In genomic region chrX:152336546-152337332, GRCm38 (mm10) we compare ENCODE assay signal across 8 mouse cellular contexts. TPM values are rescaled to one million over a fixed set of nuclear protein-coding genes. Genes with fewer than 3 reads are reported as not detected.
A peak's percentile ranks its signal among the peaks of the same experiment; 100 is the strongest.
DNase-seq lines count a peak whose midpoint lies in the region; ATAC-seq lines count a peak whose summit lies in the region.

No protein-coding gene starts in this region.

- ATAC-seq in inflammation-experienced regulatory T-cells, adult 6 months = peak; percentile 96

- intact Hi-C loops in gastrocnemius, postnatal 14 days (cut with DNase I; ENCODE audit: low total_unique reads) = no loop called here

- peak; percentile 92 for DNase-seq in adrenal gland, adult 2 months
- peak; percentile 92 for DNase-seq in embryo, embryonic 11 days
- peak; percentile 89 for DNase-seq in gastrocnemius, postnatal 14 days
- DNase-seq in left cerebral cortex, adult 9 months (ENCODE audit: low spot score in 2 of 2) = peak; percentile 90 to 92
- DNase-seq in right cerebral cortex, adult 2 months (ENCODE audit: low spot score in 2 of 2) = peak; percentile 87 to 89
- DNase-seq in urinary bladder, postnatal 10 days (ENCODE audit: low spot score) = peak; percentile 48

- H3K9me3 ChIP-seq in megakaryocyte, embryonic 14.5 days = no peaks in the 10 kb centered on the region

- peaks cover 20% of the 10 kb centered on the region for H3K4me1 ChIP-seq in megakaryocyte, embryonic 14.5 days

- peaks cover 4% of the 10 kb centered on the region for H3K27me3 ChIP-seq in megakaryocyte, embryonic 14.5 days (replicated peaks)

- H3K4me3 ChIP-seq in megakaryocyte, embryonic 14.5 days (replicated peaks) = peak overlapping the region; percentile 89

- peaks cover 29% of the 10 kb centered on the region for H3K36me3 ChIP-seq in megakaryocyte, embryonic 14.5 days (replicated peaks; ENCODE audit: low read length)

RNA-seq across cellular contexts. Expression of gene Tspyl2, which starts 5.5 kb away (rescaled TPM):
- total RNA-seq in adrenal gland, adult 2 months (2021) = 10 to 100 TPM; 42.2 to 46.3 TPM
- polyA plus RNA-seq in adrenal gland, adult 2 months (2012; rRNA removed) = 37.7 and 41.5 TPM in 2 replicates
- total RNA-seq in gastrocnemius, postnatal 14 days (2021) = 10 to 100 TPM in 1 of 2 experiments, 1 to 10 TPM in 1; 7.5 to 10.3 TPM
- polyA plus RNA-seq in inflammation-experienced regulatory T-cells, adult 6 months (2017; shearing (Covaris generic)) = 10 to 100 TPM in 2 of 3 experiments, 1 to 10 TPM in 1; 8.6 to 15.8 (median 12.8) TPM
- polyA plus RNA-seq in megakaryocyte, embryonic 14.5 days (2012; ENCODE audit: insufficient read depth, low replicate concordance) = 13.1 and 18.0 TPM in 2 replicates

RNA-seq across cellular contexts. Expression of gene Kantr, which starts 9.4 kb away (rescaled TPM):
- total RNA-seq in adrenal gland, adult 2 months (2021) = 10 to 100 TPM in 1 of 2 experiments, 1 to 10 TPM in 1; 9.0 to 12.0 TPM
- 5.1 and 6.5 TPM in 2 replicates for polyA plus RNA-seq in adrenal gland, adult 2 months (2012; rRNA removed)
- 1 to 10 TPM; 2.0 to 3.3 TPM for total RNA-seq in gastrocnemius, postnatal 14 days (2021)
- polyA plus RNA-seq in inflammation-experienced regulatory T-cells, adult 6 months (2017; shearing (Covaris generic)) = 10 to 100 TPM; 23.5 to 46.6 (median 37.2) TPM
- polyA plus RNA-seq in megakaryocyte, embryonic 14.5 days (2012; ENCODE audit: insufficient read depth, low replicate concordance) = 0.23 TPM in 1 of 2 replicates, not detected in the other

RNA-seq across cellular contexts. Expression of gene Gpr173, which starts 31.8 kb away (rescaled TPM):
- 1 to 10 TPM; 1.6 to 1.8 TPM for total RNA-seq in adrenal gland, adult 2 months (2021)
- 1.3 and 3.3 TPM in 2 replicates for polyA plus RNA-seq in adrenal gland, adult 2 months (2012; rRNA removed)
- 1 to 10 TPM in 1 of 2 experiments, under 1 TPM in 1; 0.97 to 1.6 TPM for total RNA-seq in gastrocnemius, postnatal 14 days (2021)
- not detected for polyA plus RNA-seq in inflammation-experienced regulatory T-cells, adult 6 months (2017; shearing (Covaris generic))
- not detected in 2 replicates for polyA plus RNA-seq in megakaryocyte, embryonic 14.5 days (2012; ENCODE audit: insufficient read depth, low replicate concordance)

Comparison
In these comparisons a context has a peak if more than half of its experiments do, and no peak if none do; other contexts are left out.
1. Peak in every context shown above with its lines: DNase-seq, ATAC-seq and H3K4me3 ChIP-seq.